Mouse (Mus musculus) cerebellum, adult 2 months (tissue): ENCODE results near the gene Ccr1l1. TPM values are rescaled to one million over a fixed set of nuclear protein-coding genes. Genes with fewer than 3 reads are reported as not detected.
"Not testable (repeated sequence)": the region's sequence is repeated elsewhere in the genome, so short reads cannot be mapped to it uniquely, and the experiment has no call there.

Experiments used
- DNase-seq, 2 experiments: peaks; one replicate each; pipeline ENCODE4 v3.0.0; 2021
- H3K27ac ChIP-seq: fragments of 200-500 bp; 2 replicates; pipeline ENCODE4 v1.5.1; 2012; ENCODE audit warnings: low read length, control low read depth, inconsistent platforms; ENCODE audit not compliant: insufficient read depth
- H3K27me3 ChIP-seq: fragments of 200-500 bp; 2 replicates; pipeline ENCODE4 v1.6.1; 2012; ENCODE audit warnings: inconsistent platforms, mild to moderate bottlenecking, low read length, moderate library complexity; ENCODE audit not compliant: control insufficient read depth, insufficient read depth
- H3K4me1 ChIP-seq: fragments of 200-500 bp; 2 replicates; pipeline ENCODE4 v1.6.1; 2011; ENCODE audit warnings: low read length; ENCODE audit not compliant: control insufficient read depth, insufficient read depth
- H3K4me3 ChIP-seq: fragments of 200-500 bp; replicated peaks from 2 replicates; pipeline ENCODE3; 2011; ENCODE audit warnings: mild to moderate bottlenecking, low read depth, low read length, control low read depth; ENCODE audit not compliant: insufficient read depth
- CTCF ChIP-seq: fragments of 200-500 bp; IDR thresholded peaks from 2 replicates; pipeline ENCODE4 v1.5.1; 2011; ENCODE audit warnings: low read depth, mild to moderate bottlenecking, control low read depth, low read length, moderate library complexity, borderline replicate concordance; ENCODE audit not compliant: insufficient read depth
- POLR2A ChIP-seq: fragments of 200-500 bp; IDR thresholded peaks from 2 replicates; pipeline ENCODE4 v1.6.1; 2011; ENCODE audit warnings: low read length, control low read depth, borderline replicate concordance; ENCODE audit not compliant: insufficient read depth
- WGBS: fragments of 180-500 bp; shearing (Covaris S2); methylation state at CpG from one replicate; pipeline ENCODE4 v1.1.7; 2018; 5-methylcytosine and 5-hydroxymethylcytosine counted together
- polyA plus RNA-seq: library from polyadenylated mRNA; depleted of rRNA; stranded (reverse); fragments of >200 nt; gene quantifications from 2 replicates; pipeline ENCODE4 v1.2.3, GENCODE M21; 2012

The Ccr1l1 gene
- polyA plus RNA-seq, 1 experiment = not detected

DNA sequence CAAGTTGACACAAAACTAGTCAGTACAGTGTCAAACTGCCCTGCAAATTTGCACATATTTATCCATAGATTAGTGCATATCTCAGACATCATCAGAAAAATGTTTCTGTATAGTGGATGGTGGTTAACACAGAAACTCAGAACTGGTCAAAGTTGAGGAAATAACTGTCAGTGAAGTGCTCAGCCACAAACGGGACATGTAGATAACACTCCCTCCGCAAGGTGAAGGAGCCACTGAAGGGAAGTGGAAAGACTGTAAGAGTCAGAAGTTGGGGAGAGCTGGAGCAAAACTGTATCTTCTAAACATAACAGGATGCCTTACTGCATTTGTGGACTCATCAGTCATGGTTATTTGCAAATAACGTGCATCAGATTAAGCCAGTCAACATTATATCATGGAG is 19.5 kb upstream of the Ccr1l1 start:
- 81% methylated on average over 3 of the region's 3 CpGs for WGBS
- H3K27ac ChIP-seq = no peak overlapping the region
- no peak for TF ChIP-seq POLR2A
- no peak for DNase-seq
- no peaks in the 10 kb centered on the region for H3K27me3 ChIP-seq
- no peaks in the 10 kb centered on the region for H3K4me1 ChIP-seq
- no peak overlapping the region for H3K4me3 ChIP-seq

DNA sequence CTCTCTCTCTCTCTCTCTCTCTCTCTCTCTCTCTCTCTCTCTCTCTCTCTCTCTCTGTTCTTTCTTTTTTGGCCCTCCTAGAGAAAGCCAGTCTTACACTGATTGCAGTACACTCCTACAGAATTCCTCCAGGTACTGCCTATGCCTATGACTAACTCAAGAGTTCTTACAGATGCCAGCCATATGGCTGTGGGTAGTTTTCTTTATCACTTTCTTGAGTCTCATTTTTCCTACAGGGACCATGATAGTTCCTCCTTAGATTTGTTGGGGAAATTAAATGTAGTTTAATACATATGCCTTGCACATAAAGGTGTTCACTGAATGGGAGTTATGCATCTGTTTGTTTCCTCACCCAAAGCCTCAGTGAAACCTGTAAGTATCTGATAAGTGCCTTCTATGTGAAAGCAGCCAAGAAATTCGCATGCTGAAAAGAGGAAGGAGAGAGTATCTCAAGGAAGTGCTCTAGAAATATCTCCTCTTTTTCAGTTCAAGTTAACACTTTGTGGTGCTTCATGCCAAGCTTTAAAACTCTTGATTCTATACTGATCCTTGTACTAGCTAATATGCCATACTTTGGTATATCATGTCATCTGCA is 13.2 kb upstream of the Ccr1l1 start:
- H3K4me1 ChIP-seq = no peaks in the 10 kb centered on the region
- TF ChIP-seq POLR2A (no peak), CTCF (no peak)
- no peak overlapping the region for H3K27ac ChIP-seq
- DNase-seq = no peak
- H3K27me3 ChIP-seq = no peaks in the 10 kb centered on the region
- H3K4me3 ChIP-seq = no peak overlapping the region
- WGBS = 67% methylated on average over 1 of the region's 1 CpGs

DNA sequence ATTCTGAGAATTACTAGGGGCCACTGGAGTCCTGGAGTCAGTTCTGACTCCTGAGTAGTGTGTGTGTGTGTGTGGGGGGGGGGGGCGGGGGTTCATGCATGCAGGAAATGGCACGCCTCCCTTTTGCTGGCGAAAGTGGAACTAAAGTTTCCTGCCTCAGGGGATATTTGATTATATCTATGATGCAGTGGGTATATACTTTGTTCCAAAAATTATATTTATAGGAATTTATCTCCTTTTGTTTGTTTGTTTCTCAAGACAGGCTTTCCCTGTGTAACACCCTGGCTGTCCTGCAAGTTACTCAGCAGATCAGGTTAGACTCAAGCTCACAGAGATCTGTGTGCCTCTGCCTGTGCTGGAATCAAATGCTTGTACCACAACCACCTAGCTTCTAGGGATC is 11.5 kb upstream of the Ccr1l1 start:
- no peak for DNase-seq
- no peaks in the 10 kb centered on the region for H3K4me1 ChIP-seq
- H3K4me3 ChIP-seq = no peak overlapping the region
- H3K27ac ChIP-seq = no peak overlapping the region
- TF ChIP-seq POLR2A (no peak), CTCF (no peak)
- WGBS = 82% methylated on average over 3 of the region's 3 CpGs
- no peaks in the 10 kb centered on the region for H3K27me3 ChIP-seq

DNA sequence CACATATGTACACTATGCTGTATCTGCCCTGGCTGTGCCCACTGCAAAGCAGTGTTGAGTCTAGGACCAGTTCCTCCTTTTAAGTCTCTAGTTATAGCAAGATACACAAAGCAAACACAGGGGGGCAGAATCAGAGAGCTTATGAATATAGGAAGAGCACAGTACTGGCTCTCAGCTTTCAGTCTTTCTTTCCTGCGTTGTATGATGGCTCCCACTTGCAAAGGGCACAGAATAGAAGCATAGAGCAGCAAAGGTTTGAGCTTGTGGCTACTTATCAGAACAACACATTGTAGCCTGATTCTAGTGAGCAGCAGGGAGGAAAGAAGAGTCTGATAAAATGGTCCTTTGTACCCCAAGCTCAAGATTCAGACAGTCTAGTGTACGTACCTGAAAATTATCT is 8.0 kb upstream of the Ccr1l1 start:
- H3K27me3 ChIP-seq = no peaks in the 10 kb centered on the region
- no peak overlapping the region for H3K4me3 ChIP-seq
- H3K27ac ChIP-seq = no peak overlapping the region
- TF ChIP-seq CTCF (no peak), POLR2A (no peak)
- no peak for DNase-seq
- WGBS = 80% methylated on average over 2 of the region's 2 CpGs
- no peaks in the 10 kb centered on the region for H3K4me1 ChIP-seq

DNA sequence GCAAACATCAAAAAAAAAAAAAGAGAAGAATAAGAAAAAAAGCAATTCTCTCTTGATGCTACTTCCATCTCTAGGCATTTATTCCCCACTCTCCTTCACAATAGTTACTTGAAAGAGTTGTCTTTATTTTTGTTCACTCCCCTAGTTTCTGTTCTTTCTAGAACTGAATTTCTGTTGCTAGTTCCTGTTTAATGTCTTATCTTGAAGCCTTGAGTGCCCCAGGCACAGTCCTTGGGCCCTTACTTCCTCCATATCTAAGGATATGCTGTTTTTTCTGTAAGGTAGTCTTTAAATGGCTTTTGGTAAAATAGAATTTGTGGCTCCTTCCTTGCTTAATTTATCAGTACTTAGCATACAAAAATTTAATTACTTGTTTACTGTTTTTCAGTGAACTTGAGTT is 6.7 kb upstream of the Ccr1l1 start:
- H3K4me1 ChIP-seq = no peaks in the 10 kb centered on the region
- DNase-seq = no peak
- H3K27ac ChIP-seq = no peak overlapping the region
- no peak overlapping the region for H3K4me3 ChIP-seq
- TF ChIP-seq CTCF (no peak), POLR2A (no peak)
- no peaks in the 10 kb centered on the region for H3K27me3 ChIP-seq

DNA sequence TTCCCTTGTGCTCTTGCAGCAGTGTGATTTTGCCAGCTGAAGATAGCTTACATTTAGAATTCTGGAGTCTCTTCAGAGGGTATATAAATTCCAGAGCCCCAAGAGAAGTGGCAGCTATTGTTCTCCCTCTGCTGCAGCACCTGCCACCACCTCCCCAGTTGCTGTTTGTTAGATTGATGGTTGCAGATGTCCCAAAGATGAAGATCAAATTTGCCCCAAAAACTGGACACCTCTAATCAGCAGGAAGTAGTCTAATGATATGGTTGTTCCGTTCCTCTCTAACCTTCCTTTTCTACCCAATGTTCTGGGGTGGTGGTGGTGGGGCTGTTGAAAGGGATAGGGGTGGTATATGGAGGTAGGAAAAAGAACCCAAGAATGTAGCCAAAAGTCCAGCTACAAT is 4.5 kb upstream of the Ccr1l1 start:
- 81% methylated on average over 1 of the region's 1 CpGs for WGBS
- no peak for TF ChIP-seq POLR2A
- no peak for TF ChIP-seq CTCF

DNA sequence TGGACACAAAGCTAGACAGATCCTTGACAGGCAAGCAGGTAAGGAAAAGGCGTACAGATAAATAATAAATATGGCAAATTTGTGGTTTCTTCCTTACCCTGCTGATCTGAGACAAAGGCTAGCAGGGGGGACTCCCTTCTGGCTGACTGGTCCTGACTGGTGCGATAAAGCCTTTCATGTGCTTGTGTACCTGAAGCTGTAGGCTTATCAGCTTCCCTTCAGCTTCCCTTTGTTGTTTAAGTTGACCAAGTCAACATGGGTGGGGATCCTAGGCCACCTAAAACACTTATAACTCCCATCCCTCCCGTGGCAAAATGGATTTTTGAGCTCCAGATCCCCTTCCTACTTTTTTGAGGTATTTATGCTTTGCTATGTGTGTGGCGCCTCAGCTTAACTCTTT is 3.7 kb upstream of the Ccr1l1 start:
- no peak overlapping the region for H3K4me3 ChIP-seq
- TF ChIP-seq POLR2A = no peak
- no peak for TF ChIP-seq CTCF
- 72% methylated on average over 4 of the region's 4 CpGs for WGBS

More for the DNA sequence above, 4.5 kb upstream of the Ccr1l1 start:
- no peak for DNase-seq
- Histone ChIP-seq H3K27me3 (no peaks in the 10 kb centered on the region), H3K4me3 (no peak overlapping the region), H3K27ac (no peak overlapping the region), H3K4me1 (no peaks in the 10 kb centered on the region)

DNA sequence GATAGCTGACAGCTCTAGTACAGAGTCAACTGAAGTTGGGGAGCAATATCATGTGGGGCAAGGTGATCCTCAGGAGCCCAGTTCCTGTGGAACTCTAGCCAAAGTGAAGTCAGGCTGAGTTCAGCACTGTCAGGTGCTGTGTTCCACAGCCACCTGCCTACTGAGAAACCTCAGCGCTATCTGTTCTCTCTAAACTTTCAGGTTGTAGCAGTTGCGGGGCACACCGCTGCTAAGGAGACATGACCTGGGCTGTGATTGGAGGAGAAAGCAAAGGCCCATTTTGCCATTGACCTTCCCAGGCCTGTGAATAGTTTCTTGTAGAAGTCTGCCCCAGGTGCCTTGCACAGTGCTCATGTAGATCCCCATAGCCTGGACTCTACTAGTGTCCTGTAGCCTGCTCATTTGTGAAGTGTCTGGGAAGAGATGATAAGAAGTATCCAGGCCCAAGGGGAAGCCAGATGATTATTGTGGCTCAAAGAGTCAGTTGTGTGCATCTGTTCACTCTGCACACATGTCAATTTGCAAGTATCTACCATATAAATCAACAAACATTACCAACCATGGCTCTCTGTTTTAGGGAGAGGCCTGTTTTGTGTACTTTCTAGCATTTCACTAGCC is 2.8 kb upstream of the Ccr1l1 start:
- H3K27me3 ChIP-seq, DNase-seq, H3K4me3 ChIP-seq, H3K27ac ChIP-seq, H3K4me1 ChIP-seq: not testable (repeated sequence)
- WGBS = no CpG with 5 or more reads among the region's 3 CpGs

More for the DNA sequence above, 3.7 kb upstream of the Ccr1l1 start:
- Histone ChIP-seq H3K27me3 (no peaks in the 10 kb centered on the region), H3K4me1 (no peaks in the 10 kb centered on the region), H3K27ac (no peak overlapping the region)
- no peak for DNase-seq
